27 mouse cellular contexts compared by ENCODE assay signal in genomic region chr19:46735241-46735640, GRCm38 (mm10). TPM values are rescaled to one million over a fixed set of nuclear protein-coding genes. Genes with fewer than 3 reads are reported as not detected.
DNase-seq lines count a peak whose midpoint lies in the region; ATAC-seq and TF ChIP-seq lines count a peak whose summit lies in the region.
"Had no signal": no experiment of that assay in that cellular context is flagged by ENCODE, and none has a peak within 500 bp of the region (broad histone marks: within the 10 kb centered on the region; RNA-seq: fewer than 3 reads in every experiment).

No protein-coding gene starts in this region.

- peak overlapping the region; percentile 24 for H3K27ac ChIP-seq in heart, embryonic 12.5 days (ENCODE audit: poor library complexity, severe bottlenecking)
- H3K27ac ChIP-seq in hindbrain, postnatal 0 days, result peak overlapping the region; percentile 45; the same call in 1 of the 2 replicates
- H3K27ac ChIP-seq in hindbrain, embryonic 12.5 days, result no peak overlapping the region
- peak overlapping the region; percentile 43; the same call in 1 of the 2 replicates for H3K27ac ChIP-seq in testis, adult 2 months (ENCODE audit: control insufficient read depth, insufficient read depth, low read depth, low read length)
- H3K27ac ChIP-seq: forebrain, embryonic 13.5 days; liver, embryonic 12.5 days; midbrain, embryonic 10.5 days; midbrain, embryonic 15.5 days; neural tube, embryonic 15.5 days had no signal

- no peaks in the 10 kb centered on the region for H3K9me3 ChIP-seq in heart, embryonic 12.5 days (replicated peaks)
- H3K9me3 ChIP-seq in hindbrain, postnatal 0 days (ENCODE audit: low read length), result no peaks in the 10 kb centered on the region
- H3K9me3 ChIP-seq in hindbrain, embryonic 12.5 days (replicated peaks), result no peaks in the 10 kb centered on the region
- H3K9me3 ChIP-seq: forebrain, embryonic 13.5 days; liver, embryonic 12.5 days; midbrain, embryonic 10.5 days; midbrain, embryonic 15.5 days; neural tube, embryonic 15.5 days had no signal

- H3K4me2 ChIP-seq in heart, embryonic 12.5 days, result peak overlapping the region; percentile 29
- no peak overlapping the region for H3K4me2 ChIP-seq in hindbrain, postnatal 0 days (ENCODE audit: low read depth, low read length)
- no peak overlapping the region for H3K4me2 ChIP-seq in hindbrain, embryonic 12.5 days (replicated peaks)
- H3K4me2 ChIP-seq: forebrain, embryonic 13.5 days; liver, embryonic 12.5 days; midbrain, embryonic 15.5 days; neural tube, embryonic 15.5 days had no signal

- no peak for TF ChIP-seq POLR2A in testis, adult 2 months (IDR thresholded peaks at IDR 0.05; ENCODE audit: control insufficient read depth, low read depth, low read length)

- no peak for DNase-seq in heart, postnatal 14 days
- DNase-seq in hindbrain, postnatal 0 days (ENCODE audit: low spot score), result no peak
- no peak for DNase-seq in testis, postnatal 10 days (ENCODE audit: low spot score)
- DNase-seq in layer of hippocampus, adult 8-10 months (ENCODE audit: low spot score in 2 of 2), result no peak
- DNase-seq: adrenal gland, adult 2 months; adrenal gland, postnatal 36 days; B cell, adult 2 months; cerebellum, adult 18-20 months; cerebellum, postnatal 14 days; gastrocnemius, postnatal 10 days; kidney, adult 11 months; kidney, postnatal 36 days; layer of hippocampus, postnatal 36 days; liver, postnatal 0 days; retina, postnatal 1 day; right cerebral cortex, postnatal 14 days; thymus, postnatal 14 days had no signal

- H3K9ac ChIP-seq in heart, embryonic 12.5 days, result no peak overlapping the region
- H3K9ac ChIP-seq in hindbrain, postnatal 0 days (replicated peaks; ENCODE audit: low read length), result no peak overlapping the region
- no peak overlapping the region for H3K9ac ChIP-seq in hindbrain, embryonic 12.5 days
- H3K9ac ChIP-seq: forebrain, embryonic 13.5 days; liver, embryonic 12.5 days; liver, postnatal 0 days; midbrain, embryonic 15.5 days; neural tube, embryonic 15.5 days had no signal

- TF ChIP-seq CTCF in hindbrain, postnatal 0 days (IDR thresholded peaks at IDR 0.05; ENCODE audit: low read depth), result no peak
- no peak for TF ChIP-seq CTCF in testis, adult 2 months (IDR thresholded peaks at IDR 0.05; ENCODE audit: control insufficient read depth, insufficient read depth, insufficient replicate concordance, low read depth, low read length)

- ATAC-seq in heart, embryonic 12.5 days (ENCODE audit: insufficient number of reproducible peaks, low FRiP score), result peak; percentile 54; the same call in 1 of the 2 replicates
- no peak for ATAC-seq in hindbrain, postnatal 0 days
- no peak for ATAC-seq in hindbrain, embryonic 12.5 days (ENCODE audit: low FRiP score)
- ATAC-seq: activated CD4-positive, CD25-positive, alpha-beta regulatory T cell, adult 4 months; forebrain, embryonic 13.5 days; liver, embryonic 12.5 days; liver, postnatal 0 days; midbrain, embryonic 15.5 days had no signal

- H3K4me1 ChIP-seq in heart, embryonic 12.5 days (replicated peaks), result peaks cover 28% of the 10 kb centered on the region
- no peaks in the 10 kb centered on the region for H3K4me1 ChIP-seq in hindbrain, postnatal 0 days (ENCODE audit: insufficient read depth, low read length)
- H3K4me1 ChIP-seq in hindbrain, embryonic 12.5 days, result no peaks in the 10 kb centered on the region
- H3K4me1 ChIP-seq in testis, adult 2 months (ENCODE audit: control insufficient read depth, insufficient read depth, low read length), result no peaks in the 10 kb centered on the region
- H3K4me1 ChIP-seq: forebrain, embryonic 13.5 days; liver, embryonic 12.5 days; midbrain, embryonic 10.5 days; midbrain, embryonic 15.5 days; neural tube, embryonic 15.5 days had no signal

- intact Hi-C loops in heart, postnatal 14 days (cut with DNase I), result loop anchor here (10.0 kb wide), 1 partner anchor 350 kb away; no protein-coding TSS in a partner anchor

- H3K4me3 ChIP-seq in heart, embryonic 12.5 days, result no peak overlapping the region
- H3K4me3 ChIP-seq in hindbrain, postnatal 0 days (ENCODE audit: low read length), result no peak overlapping the region
- H3K4me3 ChIP-seq in hindbrain, embryonic 12.5 days, result no peak overlapping the region
- H3K4me3 ChIP-seq in testis, adult 2 months (ENCODE audit: control insufficient read depth, low read depth, low read length), result no peak overlapping the region
- H3K4me3 ChIP-seq: erythroblast, embryonic 14.5 days; forebrain, embryonic 13.5 days; liver, embryonic 12.5 days; midbrain, embryonic 10.5 days; midbrain, embryonic 15.5 days; neural tube, embryonic 15.5 days had no signal

- peaks cover 30% of the 10 kb centered on the region for H3K36me3 ChIP-seq in heart, embryonic 12.5 days
- H3K36me3 ChIP-seq in hindbrain, postnatal 0 days (ENCODE audit: insufficient read depth, low read length), result no peaks in the 10 kb centered on the region
- H3K36me3 ChIP-seq in hindbrain, embryonic 12.5 days, result no peaks in the 10 kb centered on the region
- H3K36me3 ChIP-seq in testis, adult 2 months (ENCODE audit: control insufficient read depth, insufficient read depth, low read length), result no peaks in the 10 kb centered on the region; the same call in none of the 2 replicates
- H3K36me3 ChIP-seq: midbrain, embryonic 15.5 days had no signal

- WGBS in heart, embryonic 12.5 days, result 6% methylated on average over 5 of the region's 5 CpGs
- WGBS in hindbrain, postnatal 0 days, result 63% methylated on average over 5 of the region's 5 CpGs
- WGBS in hindbrain, embryonic 12.5 days, result 59% methylated on average over 5 of the region's 5 CpGs

- no peaks in the 10 kb centered on the region for H3K27me3 ChIP-seq in heart, embryonic 12.5 days (replicated peaks)
- H3K27me3 ChIP-seq in hindbrain, postnatal 0 days (ENCODE audit: insufficient read depth, low read length), result no peaks in the 10 kb centered on the region
- H3K27me3 ChIP-seq in hindbrain, embryonic 12.5 days, result no peaks in the 10 kb centered on the region
- no peaks in the 10 kb centered on the region for H3K27me3 ChIP-seq in testis, adult 2 months (ENCODE audit: control insufficient read depth, insufficient read depth, low read length)
- H3K27me3 ChIP-seq: forebrain, embryonic 13.5 days; liver, embryonic 12.5 days; midbrain, embryonic 15.5 days; neural tube, embryonic 15.5 days had no signal

RNA-seq across cellular contexts. Expression of gene Cnnm2, which starts 26.2 kb away (rescaled TPM):
- 3.9 and 4.0 TPM in 2 replicates for polyA plus RNA-seq in heart, embryonic 12.5 days (2016; fragmentation: Nextera tagmentation; extraction: Ambion mirVana)
- 1 to 10 TPM; 6.4 to 7.2 TPM for total RNA-seq in heart, postnatal 14 days (2021)
- total RNA-seq in hindbrain, postnatal 0 days (2014; rRNA removed), result 45.7 and 47.2 TPM in 2 replicates
- 9.5 and 9.6 TPM in 2 replicates for polyA plus RNA-seq in hindbrain, postnatal 0 days (2015; fragmentation: Nextera tagmentation; extraction: Ambion mirVana)
- polyA plus RNA-seq in hindbrain, embryonic 12.5 days (2016; fragmentation: Nextera tagmentation; extraction: Ambion mirVana), result 6.9 and 7.2 TPM in 2 replicates
- 3.3 and 4.2 TPM in 2 replicates for polyA plus RNA-seq in testis, adult 2 months (2012; rRNA removed)
- 10 to 100 TPM; 35.6 to 43.6 (median 39.9) TPM for total RNA-seq in layer of hippocampus, adult 8-10 months (2022)

RNA-seq across cellular contexts. Expression of gene As3mt, which starts 28.0 kb away (rescaled TPM):
- 50.3 and 51.3 TPM in 2 replicates for polyA plus RNA-seq in heart, embryonic 12.5 days (2016; fragmentation: Nextera tagmentation; extraction: Ambion mirVana)
- total RNA-seq in heart, postnatal 14 days (2021), result 10 to 100 TPM; 73.6 to 79.9 TPM
- total RNA-seq in hindbrain, postnatal 0 days (2014; rRNA removed), result 16.0 and 19.0 TPM in 2 replicates
- polyA plus RNA-seq in hindbrain, postnatal 0 days (2015; fragmentation: Nextera tagmentation; extraction: Ambion mirVana), result 32.9 and 34.9 TPM in 2 replicates
- 31.1 and 32.0 TPM in 2 replicates for polyA plus RNA-seq in hindbrain, embryonic 12.5 days (2016; fragmentation: Nextera tagmentation; extraction: Ambion mirVana)
- polyA plus RNA-seq in testis, adult 2 months (2012; rRNA removed), result 9.8 and 12.1 TPM in 2 replicates
- 10 to 100 TPM; 25.3 to 33.0 (median 29.8) TPM for total RNA-seq in layer of hippocampus, adult 8-10 months (2022)

RNA-seq across cellular contexts. Expression of gene Borcs7, which starts 45.5 kb away (rescaled TPM):
- polyA plus RNA-seq in heart, embryonic 12.5 days (2016; fragmentation: Nextera tagmentation; extraction: Ambion mirVana), result 16.3 and 17.0 TPM in 2 replicates
- total RNA-seq in heart, postnatal 14 days (2021), result 1 to 10 TPM; 8.7 to 9.6 TPM
- 9.3 and 11.2 TPM in 2 replicates for total RNA-seq in hindbrain, postnatal 0 days (2014; rRNA removed)
- polyA plus RNA-seq in hindbrain, postnatal 0 days (2015; fragmentation: Nextera tagmentation; extraction: Ambion mirVana), result 37.1 and 38.9 TPM in 2 replicates
- 14.6 and 17.5 TPM in 2 replicates for polyA plus RNA-seq in hindbrain, embryonic 12.5 days (2016; fragmentation: Nextera tagmentation; extraction: Ambion mirVana)
- polyA plus RNA-seq in testis, adult 2 months (2012; rRNA removed), result 3.8 and 4.2 TPM in 2 replicates
- total RNA-seq in layer of hippocampus, adult 8-10 months (2022), result 10 to 100 TPM; 20.2 to 22.6 (median 21.2) TPM
